Mouse (Mus musculus) lung, postnatal 0 days (tissue): Measurements from ENCODE around the gene Clec4a3. TPM values are rescaled to one million over a fixed set of nuclear protein-coding genes. Genes with fewer than 3 reads are reported as not detected.

ENCODE experiments used
- ATAC-seq: fragments of 200-750 bp; cut with Nextera tagmentation; 2 replicates; pipeline ENCODE4 v1.8.0; 2017; ENCODE audit warnings: moderate library complexity
- DNase-seq: peaks from one replicate; pipeline ENCODE4 v3.0.0-alpha.2; 2016; ENCODE audit warnings: low spot score
- H3K27ac ChIP-seq: fragments of 300-500 bp; sonication (generic); 2 replicates; pipeline ENCODE4 v1.5.1; 2014; ENCODE audit warnings: antibody characterized with exemption, mild to moderate bottlenecking, low read length, mixed read lengths
- H3K27me3 ChIP-seq: fragments of 300-500 bp; sonication (generic); replicated peaks from 2 replicates; pipeline ENCODE4 v1.6.1; 2014; ENCODE audit warnings: low read length, mixed read lengths; ENCODE audit not compliant: insufficient read depth
- H3K36me3 ChIP-seq: fragments of 300-500 bp; sonication (generic); 2 replicates; pipeline ENCODE4 v1.6.1; 2014; ENCODE audit warnings: low read length, mixed read lengths; ENCODE audit not compliant: insufficient read depth
- H3K4me1 ChIP-seq: fragments of 300-500 bp; sonication (generic); 2 replicates; pipeline ENCODE4 v1.6.1; 2014; ENCODE audit warnings: antibody characterized with exemption, low read depth, low read length, mixed read lengths; ENCODE audit not compliant: insufficient read depth
- H3K4me2 ChIP-seq: fragments of 300-500 bp; sonication (generic); replicated peaks from 2 replicates; pipeline ENCODE4 v1.6.1; 2014; ENCODE audit warnings: low read depth, mild to moderate bottlenecking, low read length, moderate library complexity, mixed read lengths
- H3K4me3 ChIP-seq: fragments of 300-500 bp; sonication (generic); 2 replicates; pipeline ENCODE4 v1.5.1; 2014; ENCODE audit warnings: low read depth, low read length
- H3K9ac ChIP-seq: fragments of 300-500 bp; sonication (generic); replicated peaks from 2 replicates; pipeline ENCODE4 v1.6.1; 2014; ENCODE audit warnings: low read depth, mild to moderate bottlenecking
- H3K9me3 ChIP-seq: fragments of 300-500 bp; sonication (generic); 2 replicates; pipeline ENCODE4 v1.6.1; 2016; ENCODE audit warnings: low read length, mixed read lengths
- CTCF ChIP-seq: IDR thresholded peaks from 2 replicates; pipeline ENCODE4 v1.5.1; 2016; ENCODE audit warnings: antibody characterized with exemption, mild to moderate bottlenecking
- EP300 ChIP-seq: IDR thresholded peaks from 2 replicates; pipeline ENCODE4 v1.6.1; 2016; ENCODE audit warnings: antibody characterized with exemption, mild to moderate bottlenecking, control low read depth
- WGBS: fragments of 180-500 bp; shearing (Covaris S2); extraction: QIAGEN DNeasy Blood & Tissue Kit; methylation state at CpG from one replicate; pipeline ENCODE4 v1.1.7; 2014; 5-methylcytosine and 5-hydroxymethylcytosine counted together
- polyA plus RNA-seq: library from polyadenylated mRNA; unstranded; fragments of >200 nt; fragmentation: Nextera tagmentation; extraction: Ambion mirVana; gene quantifications from 2 replicates; pipeline ENCODE4 v1.2.1, GENCODE M21; 2015

Gene Clec4a3
- polyA plus RNA-seq, result 13.2 and 19.8 TPM in 2 replicates

GRCm38 (mm10) chr6:122952401-122952800 lies at the start of gene Clec4a3:
Gene Clec4a3, plus strand, starts transcription at chr6:122952515.
- Histone ChIP-seq H3K4me3 (no peak within 1 kb of the TSS), H3K9ac (no peak within 1 kb of the TSS), H3K4me2 (no peak within 1 kb of the TSS), H3K4me1 (no peaks in the 10 kb centered on the region), H3K27me3 (no peaks in the 10 kb centered on the region), H3K9me3 (no peaks in the 10 kb centered on the region), H3K36me3 (no peaks in the 10 kb centered on the region), H3K27ac (no peak within 1 kb of the TSS)
- DNase-seq, result peak; percentile 35
- ATAC-seq, result no peak
- no peak for TF ChIP-seq CTCF
- no peak for TF ChIP-seq EP300
- 84% methylated on average over 8 of the region's 8 CpGs for WGBS

- TF ChIP-seq EP300 (no peak), CTCF (no peak)
- no peak for ATAC-seq
- no peaks in the 10 kb centered on the region for H3K9me3 ChIP-seq
- H3K4me2 ChIP-seq, result no peak overlapping the region
- no peaks in the 10 kb centered on the region for H3K27me3 ChIP-seq
- no peaks in the 10 kb centered on the region for H3K4me1 ChIP-seq
- no peak overlapping the region for H3K4me3 ChIP-seq
- WGBS, result 39% methylated on average over 4 of the region's 4 CpGs
- no peak for DNase-seq
- no peak overlapping the region for H3K9ac ChIP-seq
- H3K27ac ChIP-seq, result no peak overlapping the region
- no peaks in the 10 kb centered on the region for H3K36me3 ChIP-seq
These were observed 32.4 kb upstream of the Clec4a3 start for GRCm38 (mm10) chr6:122919922-122920321.

DNA sequence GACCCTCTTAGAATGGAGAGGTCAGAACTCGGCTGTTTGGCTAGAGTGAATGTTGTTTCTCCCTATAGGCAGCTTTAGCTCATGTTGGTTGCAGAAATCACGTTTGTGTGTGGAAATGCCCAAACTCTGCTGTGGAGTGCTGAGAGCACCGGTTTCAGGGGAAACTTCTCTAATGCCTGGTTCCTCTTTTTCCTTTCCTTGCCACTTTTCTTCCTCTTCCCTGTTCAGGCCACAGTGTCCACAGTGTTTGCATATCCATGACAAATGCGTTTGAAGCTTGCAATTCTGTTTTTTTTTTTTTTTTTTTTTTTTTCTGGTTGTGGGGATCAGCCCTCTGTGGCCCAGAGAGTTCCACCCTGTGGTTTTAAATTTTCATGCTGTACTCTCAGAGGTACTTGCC lies 30.9 kb upstream of the Clec4a3 start, which contains the start of gene Clec4a1:
Clec4a1 (plus strand) TSS at position 398 of the 400 bp plus-strand sequence.
- TF ChIP-seq EP300, result no peak
- no peak for TF ChIP-seq CTCF
- Histone ChIP-seq H3K9ac (no peak within 1 kb of the TSS), H3K4me3 (no peak within 1 kb of the TSS), H3K27me3 (no peaks in the 10 kb centered on the region), H3K9me3 (no peaks in the 10 kb centered on the region), H3K36me3 (no peaks in the 10 kb centered on the region), H3K27ac (no peak within 1 kb of the TSS), H3K4me1 (no peaks in the 10 kb centered on the region), H3K4me2 (no peak within 1 kb of the TSS)
- peak; percentile 32 for DNase-seq
- 0 out of 2 replicates have a peak, but pooled peaks have one; percentile 9 for ATAC-seq
- WGBS, result 46% methylated on average over 4 of the region's 4 CpGs

- Histone ChIP-seq H3K36me3 (no peaks in the 10 kb centered on the region), H3K27me3 (no peaks in the 10 kb centered on the region), H3K9ac (no peak overlapping the region), H3K27ac (no peak overlapping the region), H3K9me3 (no peaks in the 10 kb centered on the region), H3K4me3 (no peak overlapping the region), H3K4me1 (no peaks in the 10 kb centered on the region), H3K4me2 (no peak overlapping the region)
- DNase-seq (peak; percentile 12), ATAC-seq (no peak)
- 73% methylated on average over 3 of the region's 3 CpGs for WGBS
- TF ChIP-seq EP300 (no peak), CTCF (no peak)
These were observed 17.5 kb upstream of the Clec4a3 start for GRCm38 (mm10) chr6:122934845-122935244.

- no peak for ATAC-seq
- TF ChIP-seq EP300, result no peak
- TF ChIP-seq CTCF, result no peak
- WGBS, result 69% methylated on average over 5 of the region's 5 CpGs
These were observed 12.7 kb upstream of the Clec4a3 start for GRCm38 (mm10) chr6:122939618-122940017.

GRCm38 (mm10) chr6:122946760-122947159 lies 5.6 kb upstream of the Clec4a3 start:
- peak; percentile 6 for DNase-seq
- WGBS, result 65% methylated on average over 2 of the region's 2 CpGs
- Histone ChIP-seq H3K9me3 (no peaks in the 10 kb centered on the region), H3K27me3 (no peaks in the 10 kb centered on the region), H3K36me3 (no peaks in the 10 kb centered on the region), H3K4me1 (no peaks in the 10 kb centered on the region), H3K4me3 (no peak overlapping the region), H3K4me2 (no peak overlapping the region), H3K27ac (no peak overlapping the region), H3K9ac (no peak overlapping the region)
- no peak for ATAC-seq
- TF ChIP-seq EP300, result no peak
- TF ChIP-seq CTCF, result no peak

More at GRCm38 (mm10) chr6:122939618-122940017, 12.7 kb upstream of the Clec4a3 start:
- H3K27me3 ChIP-seq, result no peaks in the 10 kb centered on the region
- H3K4me1 ChIP-seq, result no peaks in the 10 kb centered on the region
- no peaks in the 10 kb centered on the region for H3K9me3 ChIP-seq
- no peak overlapping the region for H3K4me3 ChIP-seq
- no peak overlapping the region for H3K9ac ChIP-seq
- H3K27ac ChIP-seq, result no peak overlapping the region
- DNase-seq, result peak; percentile 14
- H3K4me2 ChIP-seq, result no peak overlapping the region
- no peaks in the 10 kb centered on the region for H3K36me3 ChIP-seq

DNA sequence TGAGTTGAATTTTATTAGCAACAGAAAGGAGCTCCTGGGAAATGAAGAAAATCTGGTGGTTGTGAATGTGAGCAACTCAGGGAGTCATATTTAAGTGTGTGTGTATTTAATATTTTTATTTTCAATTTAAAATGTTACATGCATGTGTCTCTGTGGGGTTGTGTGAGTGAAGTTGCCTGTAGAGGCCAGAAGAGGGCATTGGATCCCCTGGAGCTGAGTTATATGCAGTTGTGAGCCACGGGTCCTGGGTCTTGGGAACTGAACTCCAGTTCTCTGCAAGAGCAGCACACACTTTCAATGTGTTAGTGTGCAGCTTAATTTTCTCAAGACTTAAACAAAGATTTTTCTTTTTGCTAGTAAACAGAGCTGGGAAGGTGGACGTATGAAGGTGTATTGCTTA lies 12.2 kb downstream of the Clec4a3 start:
- WGBS, result 82% methylated on average over 2 of the region's 2 CpGs
- ATAC-seq (no peak), DNase-seq (no peak)
- no peak overlapping the region for H3K9ac ChIP-seq
- no peak overlapping the region for H3K27ac ChIP-seq
- no peaks in the 10 kb centered on the region for H3K36me3 ChIP-seq
- no peak overlapping the region for H3K4me3 ChIP-seq
- no peaks in the 10 kb centered on the region for H3K4me1 ChIP-seq
- TF ChIP-seq EP300 (no peak), CTCF (no peak)
- no peaks in the 10 kb centered on the region for H3K27me3 ChIP-seq
- no peaks in the 10 kb centered on the region for H3K9me3 ChIP-seq
- H3K4me2 ChIP-seq, result no peak overlapping the region
